Mouse (Mus musculus): Measurements from ENCODE around the gene Mydgf. TPM values are rescaled to one million over a fixed set of nuclear protein-coding genes. Genes with fewer than 3 reads are reported as not detected.

Mydgf gene
- polyA plus RNA-seq, 1 experiment from 2014 or later = 66.7 TPM

- 2% methylated on average over 37 of the region's 47 CpGs for WGBS (ENCODE audit: insufficient replicate concordance)
- peak overlapping the region; percentile 32 for H3K4me3 ChIP-seq (replicated peaks)
- H3K4me1 ChIP-seq (replicated peaks) = peaks cover 37% of the 10 kb centered on the region
- no peak for DNase-seq
- H3K9ac ChIP-seq = 0 out of 2 replicates have a peak overlapping the region, but pooled peaks have one; percentile 15
- H3K4me2 ChIP-seq = peak overlapping the region; percentile 60
- ATAC-seq (ENCODE audit: low read depth) = no peak
- H3K27me3 ChIP-seq = peaks cover 94% of the 10 kb centered on the region
- no peaks in the 10 kb centered on the region for H3K36me3 ChIP-seq
- no peak overlapping the region for H3K27ac ChIP-seq
- H3K9me3 ChIP-seq (replicated peaks) = no peaks in the 10 kb centered on the region
These were observed 41.8 kb downstream of the Mydgf start for GRCm38 (mm10) chr17:56141702-56142605.

GRCm38 (mm10) chr17:56139858-56140595, 43.7 kb downstream of the Mydgf start, which contains the start of gene Sema6b:
TSS of gene Sema6b (minus strand) at chr17:56140343.
- H3K4me2 ChIP-seq = peak within 1 kb of the TSS; percentile 85
- peak within 1 kb of the TSS; percentile 63 for H3K4me3 ChIP-seq (replicated peaks)
- peaks cover 42% of the 10 kb centered on the region for H3K4me1 ChIP-seq (replicated peaks)
- ATAC-seq (ENCODE audit: low read depth) (peak; percentile 50), DNase-seq (no peak)
- H3K36me3 ChIP-seq = no peaks in the 10 kb centered on the region
- H3K9me3 ChIP-seq (replicated peaks) = no peaks in the 10 kb centered on the region
- no peak within 1 kb of the TSS for H3K27ac ChIP-seq
- under 1% methylated on average over 79 of the region's 79 CpGs for WGBS (ENCODE audit: insufficient replicate concordance)
- peak within 1 kb of the TSS; percentile 49 for H3K9ac ChIP-seq
- peaks cover 75% of the 10 kb centered on the region for H3K27me3 ChIP-seq

- ATAC-seq (ENCODE audit: low read depth) (no peak), DNase-seq (no peak)
- Histone ChIP-seq H3K27me3 (peaks cover 69% of the 10 kb centered on the region), H3K4me1 (replicated peaks) (peaks cover 49% of the 10 kb centered on the region), H3K36me3 (no peaks in the 10 kb centered on the region), H3K9me3 (replicated peaks) (no peaks in the 10 kb centered on the region), H3K27ac (no peak overlapping the region), H3K9ac (peak overlapping the region; percentile 49), H3K4me3 (replicated peaks) (peak overlapping the region; percentile 63), H3K4me2 (peak overlapping the region; percentile 85)
- WGBS (ENCODE audit: insufficient replicate concordance) = 13% methylated on average over 17 of the region's 21 CpGs
These were observed 44.4 kb downstream of the Mydgf start for GRCm38 (mm10) chr17:56139355-56139754.

- H3K36me3 ChIP-seq = no peaks in the 10 kb centered on the region
- peaks cover 62% of the 10 kb centered on the region for H3K4me1 ChIP-seq (replicated peaks)
- no peaks in the 10 kb centered on the region for H3K9me3 ChIP-seq (replicated peaks)
- no peak overlapping the region for H3K27ac ChIP-seq
- peaks cover 56% of the 10 kb centered on the region for H3K27me3 ChIP-seq
- no peak overlapping the region; the same call in 1 of the 2 replicates for H3K4me3 ChIP-seq (replicated peaks)
- ATAC-seq (ENCODE audit: low read depth) (no peak), DNase-seq (no peak)
- H3K9ac ChIP-seq = no peak overlapping the region
- 35% methylated on average over 25 of the region's 25 CpGs for WGBS (ENCODE audit: insufficient replicate concordance)
- peak overlapping the region; percentile 15; the same call in 1 of the 2 replicates for H3K4me2 ChIP-seq
These were observed 45.7 kb downstream of the Mydgf start for GRCm38 (mm10) chr17:56137839-56138613.

DNA sequence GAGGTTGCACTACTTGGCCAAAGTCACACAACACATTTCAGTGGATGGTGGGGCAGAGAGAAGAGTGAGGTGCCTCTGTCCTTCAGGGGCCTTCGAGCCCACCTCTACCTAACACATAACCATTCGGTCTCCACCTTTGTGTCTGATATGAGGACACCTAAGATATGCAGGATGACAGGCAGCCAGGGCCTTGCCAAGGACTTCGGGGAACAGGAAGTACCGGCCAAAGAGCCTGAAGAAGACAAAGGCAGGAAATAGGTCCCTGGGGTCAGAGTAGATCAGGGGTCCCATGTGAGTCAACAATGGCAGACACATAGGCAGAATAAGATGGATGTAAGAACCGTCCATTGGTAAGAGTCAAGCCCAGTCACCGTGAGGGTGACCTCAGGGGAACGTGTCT, 47.2 kb downstream of the Mydgf start:
- H3K4me1 ChIP-seq (replicated peaks) = peaks cover 60% of the 10 kb centered on the region
- H3K9ac ChIP-seq = no peak overlapping the region
- no peak for DNase-seq
- no peak overlapping the region for H3K4me3 ChIP-seq (replicated peaks)
- no peaks in the 10 kb centered on the region for H3K36me3 ChIP-seq
- H3K9me3 ChIP-seq (replicated peaks) = no peaks in the 10 kb centered on the region
- ATAC-seq (ENCODE audit: low read depth) = no peak
- H3K27ac ChIP-seq = no peak overlapping the region
- WGBS (ENCODE audit: insufficient replicate concordance) = 65% methylated on average over 7 of the region's 7 CpGs
- H3K4me2 ChIP-seq = no peak overlapping the region
- peaks cover 41% of the 10 kb centered on the region for H3K27me3 ChIP-seq

- H3K27ac ChIP-seq = peak overlapping the region; percentile 72
These were observed 49.2 kb downstream of the Mydgf start for GRCm38 (mm10) chr17:56134463-56134971.

DNA sequence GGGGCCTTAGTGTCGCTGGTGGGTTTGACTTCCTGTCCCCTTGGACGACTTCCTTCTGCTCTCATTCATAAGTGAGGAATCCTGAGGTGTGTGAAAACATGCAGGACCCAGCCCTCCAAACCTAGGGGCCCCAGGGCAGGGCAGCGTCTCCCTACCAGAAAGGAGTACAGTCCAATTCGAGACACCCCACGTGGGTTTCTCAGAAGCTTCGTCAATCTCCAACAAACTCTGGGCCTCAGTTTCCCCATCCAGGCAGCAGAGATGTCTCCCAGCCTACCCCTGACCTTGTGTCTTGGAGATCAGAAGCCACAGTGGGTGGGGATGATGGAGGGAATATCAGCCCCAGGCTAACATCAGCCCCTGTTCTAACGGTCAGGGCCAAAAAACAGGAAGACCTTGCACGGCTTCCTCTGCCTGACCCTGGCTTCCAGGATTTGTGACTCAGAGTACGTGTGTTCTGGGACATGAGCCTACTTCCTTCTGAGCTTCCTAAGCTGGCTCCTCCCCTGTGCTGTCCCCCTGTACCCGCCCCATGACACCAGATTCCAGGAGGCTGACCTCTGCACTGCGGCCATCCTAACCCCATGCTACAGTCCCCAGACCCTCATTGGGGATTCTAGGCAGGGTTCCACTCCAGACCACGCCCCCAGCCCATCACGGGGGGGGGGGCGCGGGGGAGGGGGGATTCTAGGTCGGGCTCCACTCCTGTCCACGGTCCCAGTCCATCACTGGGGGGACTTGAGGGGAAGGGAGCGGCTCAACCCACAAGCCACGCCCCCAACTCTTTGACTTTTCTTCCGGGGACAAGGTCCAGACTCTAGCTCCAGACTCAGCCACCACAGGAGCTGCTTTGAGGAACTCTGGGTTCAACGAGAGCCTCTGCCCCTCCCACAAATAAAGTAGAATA, 50.0 kb downstream of the Mydgf start:
- peak overlapping the region; percentile 82 for H3K4me2 ChIP-seq
- DNase-seq = peak; percentile 35
- WGBS (ENCODE audit: insufficient replicate concordance) = 4% methylated on average over 20 of the region's 21 CpGs
- H3K9ac ChIP-seq = peak overlapping the region; percentile 52
- peaks cover 13% of the 10 kb centered on the region for H3K27me3 ChIP-seq
- peaks cover 42% of the 10 kb centered on the region for H3K4me1 ChIP-seq (replicated peaks)
- peak overlapping the region; percentile 58 for H3K4me3 ChIP-seq (replicated peaks)
- peaks cover 5% of the 10 kb centered on the region for H3K36me3 ChIP-seq
- peak overlapping the region; percentile 72 for H3K27ac ChIP-seq
- no peaks in the 10 kb centered on the region for H3K9me3 ChIP-seq (replicated peaks)
- ATAC-seq (ENCODE audit: low read depth) = peak; percentile 76

More at GRCm38 (mm10) chr17:56134463-56134971, 49.2 kb downstream of the Mydgf start:
- H3K36me3 ChIP-seq = peaks cover 5% of the 10 kb centered on the region
- H3K4me3 ChIP-seq (replicated peaks) = peak overlapping the region; percentile 58
- peak overlapping the region; percentile 82 for H3K4me2 ChIP-seq
- ATAC-seq (ENCODE audit: low read depth) (peak; percentile 32), DNase-seq (peak; percentile 53)
- under 1% methylated on average over 27 of the region's 27 CpGs for WGBS (ENCODE audit: insufficient replicate concordance)
- H3K9ac ChIP-seq = peak overlapping the region; percentile 52
- peaks cover 47% of the 10 kb centered on the region for H3K4me1 ChIP-seq (replicated peaks)
- H3K9me3 ChIP-seq (replicated peaks) = no peaks in the 10 kb centered on the region
- H3K27me3 ChIP-seq = peaks cover 21% of the 10 kb centered on the region

- no peak overlapping the region for H3K9ac ChIP-seq
- H3K4me1 ChIP-seq (replicated peaks) = peaks cover 32% of the 10 kb centered on the region
- DNase-seq = peak; percentile 51
- ATAC-seq (ENCODE audit: low read depth) = no peak
- peaks cover 5% of the 10 kb centered on the region for H3K36me3 ChIP-seq
- 0 out of 2 replicates have a peak overlapping the region, but pooled peaks have one; percentile 7 for H3K4me2 ChIP-seq
- WGBS (ENCODE audit: insufficient replicate concordance) = 4% methylated on average over 14 of the region's 14 CpGs
- no peak overlapping the region for H3K27ac ChIP-seq
- H3K4me3 ChIP-seq (replicated peaks) = no peak overlapping the region
- H3K27me3 ChIP-seq = peaks cover 4% of the 10 kb centered on the region; the same call in 1 of the 2 replicates
- H3K9me3 ChIP-seq (replicated peaks) = no peaks in the 10 kb centered on the region
These were observed 51.1 kb downstream of the Mydgf start for GRCm38 (mm10) chr17:56132661-56133060.

GRCm38 (mm10) chr17:56131814-56132213, 51.9 kb downstream of the Mydgf start:
- Histone ChIP-seq H3K27me3 (no peaks in the 10 kb centered on the region), H3K27ac (no peak overlapping the region), H3K9ac (no peak overlapping the region), H3K4me3 (replicated peaks) (no peak overlapping the region), H3K36me3 (peaks cover 5% of the 10 kb centered on the region), H3K4me1 (replicated peaks) (peaks cover 30% of the 10 kb centered on the region), H3K9me3 (replicated peaks) (no peaks in the 10 kb centered on the region), H3K4me2 (no peak overlapping the region)
- DNase-seq (peak; percentile 63), ATAC-seq (ENCODE audit: low read depth) (no peak)
- 41% methylated on average over 7 of the region's 7 CpGs for WGBS (ENCODE audit: insufficient replicate concordance)

- Histone ChIP-seq H3K27ac (no peak overlapping the region), H3K27me3 (no peaks in the 10 kb centered on the region), H3K36me3 (peaks cover 5% of the 10 kb centered on the region), H3K4me1 (replicated peaks) (peaks cover 30% of the 10 kb centered on the region), H3K9ac (no peak overlapping the region), H3K9me3 (replicated peaks) (no peaks in the 10 kb centered on the region), H3K4me3 (replicated peaks) (no peak overlapping the region), H3K4me2 (no peak overlapping the region)
- ATAC-seq (ENCODE audit: low read depth) = no peak
- DNase-seq = no peak
- 88% methylated on average over 10 of the region's 10 CpGs for WGBS (ENCODE audit: insufficient replicate concordance)
These were observed 52.6 kb downstream of the Mydgf start for GRCm38 (mm10) chr17:56131136-56131535.
